Mouse (Mus musculus) spleen, adult 2 months (tissue): Measurements from ENCODE around the gene Ikzf2. TPM values are rescaled to one million over a fixed set of nuclear protein-coding genes. Genes with fewer than 3 reads are reported as not detected.

ENCODE experiments used
- DNase-seq, 2 experiments: peaks; one replicate each; pipeline versions ENCODE4 v3.0.0 to v3.0.0-alpha.2; 2012 to 2021; ENCODE audit warnings: low spot score in 2 of 2, low read depth in 1 of 2
- H3K27ac ChIP-seq: fragments of 200-500 bp; 2 replicates; pipeline ENCODE4 v1.5.1; 2012; ENCODE audit warnings: low read length, inconsistent platforms; ENCODE audit not compliant: insufficient read depth
- H3K27me3 ChIP-seq: fragments of 200-500 bp; 2 replicates; pipeline ENCODE4 v1.6.1; 2012; ENCODE audit warnings: mild to moderate bottlenecking, moderate library complexity, low read length, inconsistent platforms; ENCODE audit not compliant: control insufficient read depth, insufficient read depth
- H3K36me3 ChIP-seq: fragments of 200-500 bp; 2 replicates; pipeline ENCODE4 v1.6.1; 2012; ENCODE audit warnings: mild to moderate bottlenecking, low read length, inconsistent platforms; ENCODE audit not compliant: control insufficient read depth, insufficient read depth
- H3K4me1 ChIP-seq: fragments of 200-500 bp; 2 replicates; pipeline ENCODE4 v1.6.1; 2011; ENCODE audit warnings: inconsistent platforms; ENCODE audit not compliant: control insufficient read depth, insufficient read depth, insufficient read length
- H3K4me3 ChIP-seq: fragments of 200-500 bp; 2 replicates; pipeline ENCODE4 v1.5.1; 2011; ENCODE audit warnings: mild to moderate bottlenecking, inconsistent platforms; ENCODE audit not compliant: insufficient read depth, insufficient read length; ENCODE audit errors: extremely low read depth
- CTCF ChIP-seq: fragments of 200-500 bp; IDR thresholded peaks from 2 replicates; pipeline ENCODE4 v1.5.1; 2011; ENCODE audit warnings: mild to moderate bottlenecking, inconsistent platforms; ENCODE audit not compliant: insufficient read depth, insufficient read length, insufficient replicate concordance; ENCODE audit errors: extremely low read depth
- POLR2A ChIP-seq: fragments of 200-500 bp; IDR thresholded peaks from 2 replicates; pipeline ENCODE4 v1.6.1; 2011; ENCODE audit warnings: low read depth, low read length, inconsistent platforms
- WGBS: fragments of 180-500 bp; shearing (Covaris S2); methylation state at CpG from one replicate; pipeline ENCODE4 v1.1.7; 2018; 5-methylcytosine and 5-hydroxymethylcytosine counted together
- polyA plus RNA-seq: library from polyadenylated mRNA; depleted of rRNA; stranded (reverse); fragments of >200 nt; gene quantifications from 2 replicates; pipeline ENCODE4 v1.2.3, GENCODE M21; 2012

The Ikzf2 gene
- polyA plus RNA-seq, 1 experiment: 1.3 TPM

GRCm38 (mm10) chr1:69545217-69545884 lies 141.7 kb downstream of the Ikzf2 start:
- Histone ChIP-seq H3K27ac (0 out of 2 replicates have a peak overlapping the region, but pooled peaks have one; percentile 23), H3K27me3 (no peaks in the 10 kb centered on the region), H3K4me1 (no peaks in the 10 kb centered on the region), H3K36me3 (no peaks in the 10 kb centered on the region), H3K4me3 (no peak overlapping the region)
- WGBS: 81% methylated on average over 8 of the region's 8 CpGs
- TF ChIP-seq POLR2A: no peak
- no peak for TF ChIP-seq CTCF
- DNase-seq: no peak

- no peak for DNase-seq
- 82% methylated on average over 6 of the region's 6 CpGs for whole genome bisulfite sequencing
These were observed 143.1 kb downstream of the Ikzf2 start for GRCm38 (mm10) chr1:69543774-69544597.

GRCm38 (mm10) chr1:69542546-69542945 lies 144.5 kb downstream of the Ikzf2 start:
- no peak for DNase-seq
- WGBS: 79% methylated on average over 3 of the region's 3 CpGs
- Histone ChIP-seq H3K27me3 (no peaks in the 10 kb centered on the region), H3K4me1 (no peaks in the 10 kb centered on the region), H3K4me3 (no peak overlapping the region), H3K36me3 (no peaks in the 10 kb centered on the region), H3K27ac (no peak overlapping the region)
- no peak for TF ChIP-seq CTCF
- TF ChIP-seq POLR2A: no peak

More at GRCm38 (mm10) chr1:69543774-69544597, 143.1 kb downstream of the Ikzf2 start:
- no peak for TF ChIP-seq CTCF
- TF ChIP-seq POLR2A: no peak
- H3K27me3 ChIP-seq: no peaks in the 10 kb centered on the region
- no peak overlapping the region for H3K4me3 ChIP-seq
- no peak overlapping the region for H3K27ac ChIP-seq
- no peaks in the 10 kb centered on the region for H3K4me1 ChIP-seq
- no peaks in the 10 kb centered on the region for H3K36me3 ChIP-seq

- no peak overlapping the region for H3K27ac ChIP-seq
- H3K4me3 ChIP-seq: no peak overlapping the region
- WGBS: 89% methylated on average over 7 of the region's 7 CpGs
- H3K36me3 ChIP-seq: no peaks in the 10 kb centered on the region
- no peaks in the 10 kb centered on the region for H3K27me3 ChIP-seq
- H3K4me1 ChIP-seq: no peaks in the 10 kb centered on the region
- TF ChIP-seq POLR2A (no peak), CTCF (no peak)
- DNase-seq: no peak
These were observed 148.4 kb downstream of the Ikzf2 start for GRCm38 (mm10) chr1:69538663-69539062.

- TF ChIP-seq POLR2A (no peak), CTCF (no peak)
- no peak overlapping the region for H3K4me3 ChIP-seq
- H3K27ac ChIP-seq: no peak overlapping the region
- H3K27me3 ChIP-seq: no peaks in the 10 kb centered on the region
- no peaks in the 10 kb centered on the region for H3K36me3 ChIP-seq
- no peaks in the 10 kb centered on the region for H3K4me1 ChIP-seq
- no peak for DNase-seq
- WGBS: 78% methylated on average over 3 of the region's 3 CpGs
These were observed 149.4 kb downstream of the Ikzf2 start for GRCm38 (mm10) chr1:69537619-69538018.

- no peak overlapping the region for H3K27ac ChIP-seq
- H3K36me3 ChIP-seq: no peaks in the 10 kb centered on the region
- WGBS: 92% methylated on average over 4 of the region's 4 CpGs
- no peaks in the 10 kb centered on the region for H3K4me1 ChIP-seq
- no peak for DNase-seq
- H3K4me3 ChIP-seq: no peak overlapping the region
- TF ChIP-seq POLR2A: no peak
- no peak for TF ChIP-seq CTCF
- H3K27me3 ChIP-seq: no peaks in the 10 kb centered on the region
These were observed 151.5 kb downstream of the Ikzf2 start for GRCm38 (mm10) chr1:69535507-69535906.

- DNase-seq: no peak
- TF ChIP-seq CTCF: no peak
- TF ChIP-seq POLR2A: no peak
- Histone ChIP-seq H3K27ac (no peak overlapping the region), H3K4me3 (no peak overlapping the region), H3K4me1 (no peaks in the 10 kb centered on the region), H3K36me3 (no peaks in the 10 kb centered on the region), H3K27me3 (no peaks in the 10 kb centered on the region)
- WGBS: 83% methylated on average over 10 of the region's 10 CpGs
These were observed 154.0 kb downstream of the Ikzf2 start for GRCm38 (mm10) chr1:69533048-69533447.
